Mouse (Mus musculus) thymus, adult 2 months (tissue): Measurements from ENCODE around the gene Ttc13.

Experiments
- CTCF ChIP-seq: fragments of 200-500 bp; IDR thresholded peaks from 2 replicates; pipeline ENCODE4 v1.5.1; 2012; ENCODE audit warnings: mild to moderate bottlenecking, control low read depth, low read length, moderate library complexity, borderline replicate concordance; ENCODE audit not compliant: control insufficient read depth, poor library complexity, insufficient read depth; ENCODE audit errors: extremely low read depth
- POLR2A ChIP-seq: fragments of 200-500 bp; IDR thresholded peaks from 2 replicates; pipeline ENCODE4 v1.6.1; 2012; ENCODE audit warnings: mild to moderate bottlenecking, low read length, control low read depth, moderate library complexity; ENCODE audit not compliant: control insufficient read depth, poor library complexity, insufficient read depth; ENCODE audit errors: extremely low read depth

DNA sequence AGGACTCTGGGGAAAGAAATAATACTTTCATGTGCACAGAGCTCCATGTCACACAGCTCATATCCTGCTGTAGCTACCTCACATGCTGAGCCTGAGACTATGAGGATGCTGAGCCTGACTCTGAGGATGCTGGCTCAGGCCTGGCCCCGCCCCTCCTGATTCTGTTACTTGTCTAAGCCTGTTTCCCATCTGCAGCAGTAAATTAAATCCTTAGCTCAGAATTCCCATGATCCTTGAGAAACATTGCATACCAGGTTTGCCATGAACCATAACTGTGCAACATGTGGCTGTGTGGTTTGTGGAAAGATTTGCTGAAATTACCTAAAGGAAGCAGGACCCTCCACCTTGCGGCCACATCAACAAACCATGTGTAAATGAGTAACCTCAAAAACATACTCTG is 49.4 kb downstream of the Ttc13 start:
- TF ChIP-seq POLR2A: no peak
- no peak for TF ChIP-seq CTCF
